Mouse (Mus musculus) right cerebral cortex, adult 2 months (tissue): Measurements from ENCODE around the gene St6galnac5.
"Not testable (repeated sequence)": the region's sequence is repeated elsewhere in the genome, so short reads cannot be mapped to it uniquely, and the experiment has no call there.

Experiments
- DNase-seq, 2 experiments: peaks; one replicate each; pipeline ENCODE4 v3.0.0; 2021 to 2022; ENCODE audit warnings: low spot score in 2 of 2

Gene St6galnac5

DNA sequence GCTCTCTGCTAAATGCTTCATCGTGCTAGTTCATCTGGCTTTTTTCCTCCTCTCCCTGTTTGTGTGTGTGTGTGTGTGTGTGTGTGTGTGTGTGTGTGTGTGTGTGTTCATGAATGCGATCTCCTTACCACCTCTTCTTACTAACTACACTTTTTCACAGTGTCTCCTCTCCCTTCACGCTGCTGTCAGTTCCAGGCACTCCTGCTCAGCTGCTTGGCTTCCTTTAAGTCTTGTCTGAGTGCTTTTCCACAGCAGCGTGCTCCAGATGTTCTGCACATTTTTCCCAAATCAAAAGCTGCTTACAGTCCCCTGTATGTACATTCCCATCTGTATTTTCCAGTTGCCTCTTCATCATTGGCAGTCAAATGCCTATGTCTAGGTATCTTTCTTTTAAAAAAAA, 189.0 kb downstream of the St6galnac5 start:
- DNase-seq = no peak

DNA sequence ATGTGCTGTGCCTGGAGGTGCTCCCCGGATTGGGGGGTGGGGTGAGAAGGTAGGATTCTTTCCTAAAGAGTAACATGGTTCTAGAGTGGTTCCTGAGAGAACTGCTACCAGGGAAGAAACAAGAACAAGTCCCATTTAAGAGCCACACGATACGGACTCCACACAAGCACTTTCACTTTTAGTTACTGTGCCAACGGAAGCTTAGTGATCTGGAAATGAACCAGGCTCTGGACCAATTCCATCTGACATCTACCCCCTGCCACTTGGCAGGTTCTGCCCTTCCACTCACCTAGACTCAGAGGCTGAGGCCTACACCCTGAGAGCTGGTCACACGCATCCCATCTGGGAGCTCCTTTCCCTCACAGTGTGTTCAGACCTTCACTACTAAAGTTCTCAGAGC, 189.4 kb downstream of the St6galnac5 start:
- DNase-seq = no peak

GRCm38 (mm10) chr3:152788301-152788953, 193.6 kb downstream of the St6galnac5 start:
- not testable (repeated sequence) for DNase-seq

DNA sequence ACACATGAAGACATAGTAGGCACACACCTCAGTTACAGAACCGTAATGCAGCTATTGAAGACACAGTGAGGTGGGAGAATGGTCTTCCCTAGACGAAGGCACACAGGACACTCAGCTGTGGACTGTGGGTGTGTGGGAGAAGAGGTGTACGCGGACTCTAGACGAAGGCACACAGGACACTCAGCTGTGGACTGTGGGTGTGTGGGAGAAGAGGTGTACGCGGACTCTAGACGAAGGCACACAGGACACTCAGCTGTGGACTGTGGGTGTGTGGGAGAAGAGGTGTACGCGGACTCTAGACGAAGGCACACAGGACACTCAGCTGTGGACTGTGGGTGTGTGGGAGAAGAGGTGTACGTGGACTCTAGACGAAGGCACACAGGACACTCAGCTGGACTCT, 197.7 kb downstream of the St6galnac5 start:
- not testable (repeated sequence) for DNase-seq

DNA sequence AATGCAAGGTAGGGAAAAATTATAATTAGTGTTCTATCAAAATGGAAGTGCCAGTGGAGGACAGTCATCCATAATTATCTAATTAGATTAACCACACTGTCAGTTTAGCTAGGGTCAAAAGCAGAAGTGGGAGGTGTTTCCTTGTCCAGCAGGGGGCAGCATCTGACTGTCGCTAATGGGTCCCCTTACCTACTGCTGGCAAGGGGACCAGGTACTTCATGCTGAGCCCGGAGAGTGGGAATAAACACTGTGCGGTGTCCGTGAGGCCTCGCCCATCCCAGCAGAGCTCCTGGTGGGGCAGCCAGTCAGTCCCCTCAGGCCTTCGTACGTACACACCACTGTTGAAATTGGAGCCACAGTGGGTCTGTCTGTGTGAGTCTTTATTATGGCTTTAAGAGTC, 198.3 kb downstream of the St6galnac5 start:
- peak; percentile 71 to 81 for DNase-seq

DNA sequence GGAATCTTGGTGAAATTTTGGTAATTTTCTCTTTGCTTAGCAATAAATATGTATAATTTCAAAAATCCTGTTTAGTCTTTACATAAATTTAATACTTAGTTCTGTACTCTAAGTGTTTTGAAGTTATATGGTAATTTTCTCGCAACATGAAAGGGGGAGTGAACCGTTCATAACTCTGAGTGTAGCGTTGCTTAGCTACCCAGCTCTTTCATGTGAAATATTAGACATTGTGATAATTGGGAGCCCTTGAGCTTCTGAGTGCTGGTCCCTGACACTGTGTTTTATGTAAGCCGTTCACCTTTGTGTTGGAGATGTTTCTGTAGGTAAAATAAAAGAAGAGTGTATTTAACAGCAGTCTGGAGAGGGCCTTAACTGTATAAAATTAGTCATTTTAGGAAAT, 202.2 kb downstream of the St6galnac5 start:
- DNase-seq = no peak

- no peak for DNase-seq
These were observed 205.0 kb downstream of the St6galnac5 start for GRCm38 (mm10) chr3:152776872-152777540.

- DNase-seq = no peak
These were observed 205.7 kb downstream of the St6galnac5 start for GRCm38 (mm10) chr3:152776363-152776762.

GRCm38 (mm10) chr3:152770056-152770455, 212.0 kb downstream of the St6galnac5 start:
- no peak for DNase-seq

DNA sequence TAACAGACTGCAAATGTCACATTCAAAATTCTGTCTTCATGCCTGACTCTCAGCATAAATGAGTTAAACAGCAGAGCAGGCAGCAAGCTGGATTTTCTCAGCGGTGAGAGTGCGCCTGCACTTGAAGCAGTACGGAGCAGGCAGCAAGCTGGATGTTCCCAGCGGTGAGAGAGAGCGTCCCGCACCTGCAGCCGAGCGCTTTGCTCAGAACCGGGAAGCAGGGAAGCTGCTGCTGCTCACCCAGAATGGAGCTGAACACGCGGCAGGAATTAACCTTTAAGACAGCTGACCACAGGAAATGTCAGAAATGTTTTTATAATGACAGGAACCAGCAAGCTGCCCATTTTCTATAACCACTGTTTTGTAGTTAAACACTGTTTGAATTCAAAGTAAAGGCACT, 214.6 kb downstream of the St6galnac5 start:
- no peak for DNase-seq
